Mouse (Mus musculus) kidney, postnatal 14 days (tissue): ENCODE measurements around the gene Xpot.

Source experiments
- DNase-seq: peaks from one replicate; pipeline ENCODE4 v3.0.0; 2022; ENCODE audit warnings: mixed read lengths

Gene Xpot

GRCm38 (mm10) chr10:121615935-121616334, 10.2 kb downstream of the Xpot start:
- no peak for DNase-seq

GRCm38 (mm10) chr10:121615146-121615870, 10.8 kb downstream of the Xpot start:
- DNase-seq = no peak

- DNase-seq = peak; percentile 68
Observed at GRCm38 (mm10) chr10:121613570-121613969, 12.6 kb downstream of the Xpot start.

DNA sequence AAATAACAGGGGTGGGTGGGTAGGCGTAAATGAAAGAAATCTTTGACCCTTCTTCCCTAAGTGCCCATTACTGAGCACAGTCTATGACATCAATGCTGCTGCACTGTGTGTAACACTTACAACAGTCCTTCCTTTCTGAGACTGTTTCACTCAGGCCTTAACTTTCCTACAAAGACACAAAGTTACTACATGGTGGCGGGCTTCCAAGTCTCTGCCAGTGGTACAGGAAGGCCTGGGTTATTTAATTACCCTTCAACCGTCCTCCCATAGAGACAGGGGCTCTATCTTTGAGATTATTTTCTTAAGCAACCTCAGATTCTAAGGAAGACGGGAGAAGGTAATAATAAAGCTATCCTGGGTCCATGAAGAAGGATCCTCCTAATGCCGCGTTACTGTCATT, 13.7 kb downstream of the Xpot start:
- no peak for DNase-seq

- no peak for DNase-seq
Observed at GRCm38 (mm10) chr10:121611587-121611986, 14.5 kb downstream of the Xpot start.

DNA sequence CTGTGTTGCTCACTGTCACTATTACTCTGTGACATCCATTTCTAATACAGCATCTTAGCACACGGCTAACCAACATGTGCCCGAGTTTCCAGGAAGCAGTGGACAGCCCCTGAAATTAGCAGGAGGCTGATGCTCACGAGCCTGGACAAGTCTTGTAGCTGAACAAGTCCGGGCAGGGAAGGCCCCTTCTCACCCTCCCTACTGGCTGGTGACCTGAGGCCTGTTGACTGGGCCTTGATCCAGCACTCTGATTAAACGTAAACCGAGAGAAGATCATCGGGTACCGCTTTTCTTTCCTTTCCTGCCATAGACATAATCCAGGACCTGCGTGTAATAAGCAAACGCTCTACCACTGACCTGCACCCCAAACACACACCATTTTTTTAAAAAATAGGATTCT, 18.0 kb downstream of the Xpot start:
- DNase-seq = no peak

DNA sequence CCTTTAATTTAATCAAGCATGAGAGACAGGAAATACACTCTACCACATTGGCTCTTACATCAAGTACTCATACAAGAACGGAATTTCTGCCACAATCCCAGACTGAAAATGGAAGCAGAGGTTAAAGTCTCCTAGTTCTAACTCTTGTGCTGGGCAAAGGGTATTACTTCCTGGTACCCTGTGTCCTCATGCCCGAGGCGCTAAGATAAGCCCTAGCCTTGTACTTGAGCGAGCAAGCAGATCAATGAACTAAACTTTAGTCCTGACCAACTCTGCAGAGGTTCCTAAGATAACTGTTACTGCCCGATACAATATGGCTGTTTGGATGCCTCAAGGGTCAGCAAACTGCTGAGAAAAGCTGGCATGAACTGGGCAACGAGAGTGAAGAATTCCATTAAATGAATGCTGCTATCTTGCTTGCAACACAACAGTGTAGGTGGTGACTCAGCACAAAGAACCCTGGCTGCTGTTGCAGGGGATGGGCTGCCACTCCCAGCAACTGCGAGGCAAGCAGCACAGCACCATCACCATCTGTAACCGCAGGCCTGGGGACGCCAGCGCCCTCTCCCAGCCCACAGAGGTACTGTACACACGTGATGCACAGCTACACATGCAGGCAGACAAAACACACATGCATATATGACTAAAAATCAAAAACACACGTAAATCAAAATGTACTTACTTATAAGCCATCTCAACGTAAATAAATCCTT, 21.3 kb downstream of the Xpot start:
- DNase-seq = no peak

DNA sequence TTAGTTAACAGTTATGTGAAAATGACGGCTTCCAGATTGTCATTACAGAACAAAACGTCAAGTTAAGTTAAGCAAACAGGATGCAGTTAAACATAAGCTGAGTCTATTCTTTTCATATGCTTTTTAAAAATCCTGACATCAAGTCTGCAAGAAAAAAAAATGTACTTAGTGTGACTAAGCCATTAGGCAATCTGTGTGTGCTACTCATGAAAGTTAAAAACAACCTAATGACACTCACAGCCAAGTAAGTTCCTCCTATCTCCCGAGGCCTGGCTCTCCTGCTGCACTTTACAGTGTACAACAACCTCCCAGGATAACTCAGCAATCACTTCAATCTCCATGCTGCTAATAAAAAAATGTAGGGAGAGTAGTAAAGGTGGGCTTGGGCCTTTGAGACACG, 22.6 kb downstream of the Xpot start:
- no peak for DNase-seq

DNA sequence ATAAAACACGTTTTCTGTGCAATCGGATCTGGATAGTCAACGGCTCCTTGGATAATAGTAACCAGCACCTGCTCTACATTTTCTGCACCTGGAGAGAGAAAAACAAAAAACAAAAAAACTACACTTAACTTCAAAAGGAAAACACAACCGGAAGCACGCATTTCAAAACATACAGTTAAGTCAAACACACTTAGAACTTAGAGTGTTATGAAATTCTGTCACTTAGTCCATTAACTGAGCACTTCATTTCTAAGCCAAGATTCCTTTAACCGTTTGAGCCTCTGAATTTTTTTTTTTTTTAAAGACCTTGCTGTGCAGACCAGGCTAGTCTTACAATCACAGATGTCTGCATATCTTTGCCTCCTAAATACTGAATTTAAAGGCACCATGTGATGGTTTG, 24.9 kb downstream of the Xpot start:
- no peak for DNase-seq

- no peak for DNase-seq
Observed at GRCm38 (mm10) chr10:121596580-121596979, 29.6 kb downstream of the Xpot start.

DNA sequence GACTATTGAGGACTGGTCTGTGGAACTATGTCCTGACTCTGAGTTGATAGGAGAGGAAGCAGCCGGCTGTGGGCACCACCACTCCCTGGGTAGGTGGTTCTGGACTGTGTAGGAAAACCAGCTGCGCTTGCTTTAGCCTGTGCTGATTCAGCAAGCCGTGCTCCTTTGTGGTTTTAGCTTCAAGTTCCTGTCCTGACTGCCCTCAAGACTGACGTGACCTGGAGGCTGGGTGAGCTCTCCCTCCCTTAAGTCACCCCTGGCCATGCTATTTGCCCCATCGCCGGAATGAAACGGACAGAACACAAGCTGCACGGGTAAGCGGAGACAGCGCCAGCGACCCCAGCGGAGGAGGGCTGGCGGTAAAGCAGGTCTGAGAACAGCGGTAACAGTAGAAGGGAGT, 35.0 kb downstream of the Xpot start:
- DNase-seq = peak; percentile 29

- DNase-seq = no peak
Observed at GRCm38 (mm10) chr10:121587371-121587840, 38.7 kb downstream of the Xpot start.

GRCm38 (mm10) chr10:121586675-121587370, 39.3 kb downstream of the Xpot start, which contains the start of gene Tbk1:
Gene Tbk1, minus strand, starts transcription at chr10:121586787.
- peak; percentile 97 for DNase-seq

DNA sequence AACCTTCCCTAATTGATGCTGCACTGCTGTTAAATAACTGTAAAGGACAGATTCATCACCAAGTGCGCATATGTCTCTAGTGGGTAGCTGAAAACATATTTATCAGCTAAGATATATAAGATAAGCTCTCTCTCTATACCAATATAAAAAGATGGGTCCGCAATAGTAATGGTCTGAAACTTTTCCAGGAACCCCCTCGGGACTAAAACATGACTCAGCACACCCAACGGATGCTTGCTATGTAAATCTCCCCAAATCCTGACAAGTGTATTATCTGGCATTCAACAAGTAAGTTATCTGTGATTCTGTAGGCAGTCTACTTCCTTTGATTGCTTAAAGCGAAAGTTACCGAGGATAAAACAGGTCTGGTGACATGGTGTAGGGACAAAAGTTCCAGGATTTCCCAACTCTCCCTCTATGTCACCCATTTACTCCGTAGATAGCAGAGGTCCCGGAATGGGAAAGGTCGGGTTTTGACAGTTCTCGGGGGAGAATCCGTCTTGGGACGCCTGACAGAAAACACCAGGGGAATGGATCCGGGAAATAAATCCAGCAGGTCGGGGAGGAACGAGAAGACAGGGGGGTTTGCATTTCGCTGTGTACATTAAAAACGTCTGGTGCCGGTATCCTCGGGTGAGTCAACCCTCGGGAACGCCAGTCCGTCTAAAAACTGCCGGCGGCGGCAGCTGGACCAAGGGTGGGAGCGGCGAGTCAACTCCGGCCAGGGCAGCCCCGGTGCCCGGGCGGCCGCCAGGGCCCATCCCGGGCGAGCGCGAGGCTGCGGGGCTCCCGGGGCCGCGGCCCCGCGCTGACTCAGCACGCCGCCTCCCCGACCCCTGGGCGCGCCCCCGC, 40.1 kb downstream of the Xpot start:
- no peak for DNase-seq

DNA sequence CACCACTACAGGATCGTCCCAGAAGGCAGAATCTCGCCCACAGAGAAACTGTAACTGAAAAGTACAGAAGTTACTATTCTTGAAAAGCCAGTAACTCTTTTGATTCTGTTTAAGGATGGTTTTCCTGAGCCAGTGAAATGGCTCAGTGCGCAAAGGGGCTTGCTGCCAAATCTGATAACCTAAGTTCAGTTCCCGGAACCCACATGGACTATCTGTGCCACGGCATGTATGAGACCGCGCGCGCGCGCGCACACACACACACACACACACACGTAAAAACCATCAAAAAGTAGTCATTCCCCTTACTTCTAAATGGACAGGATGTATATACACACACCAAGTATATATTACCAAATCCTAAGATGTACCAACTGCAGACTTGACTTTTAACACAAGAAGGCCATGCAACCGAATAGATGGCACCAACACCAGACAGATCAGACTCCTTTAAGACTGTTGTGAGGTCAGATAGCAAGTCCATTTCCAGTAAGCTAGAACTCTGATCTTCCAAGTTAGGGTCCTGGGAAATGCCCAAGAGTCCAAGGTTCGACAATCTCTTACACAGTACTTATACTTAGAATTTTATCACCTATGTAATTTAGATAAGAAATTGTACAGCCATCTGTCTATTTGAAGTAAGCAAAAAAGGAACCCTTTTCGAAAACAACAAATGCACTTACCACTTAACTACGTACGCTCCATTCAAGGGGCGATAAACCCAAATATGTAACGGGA, 40.9 kb downstream of the Xpot start:
- no peak for DNase-seq

DNA sequence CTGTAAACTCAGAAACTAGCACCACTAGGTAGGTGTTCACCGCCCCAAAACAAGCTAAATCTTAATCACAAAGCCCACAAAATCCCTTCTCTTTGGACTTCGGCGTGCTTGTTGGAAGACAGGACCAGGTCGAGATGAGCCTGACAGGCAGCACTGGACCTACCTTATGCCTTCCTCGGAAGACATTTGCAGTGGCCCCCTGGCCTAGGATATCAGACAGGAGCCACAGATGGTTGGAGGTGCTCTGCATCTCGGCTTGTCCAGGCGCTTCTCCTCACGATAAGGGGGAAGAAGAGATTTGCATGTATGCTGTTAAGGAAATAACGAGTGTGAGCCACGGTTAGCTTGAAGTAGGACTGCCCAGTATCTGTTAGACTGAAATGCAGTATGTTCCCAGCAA, 42.1 kb downstream of the Xpot start:
- DNase-seq = no peak

DNA sequence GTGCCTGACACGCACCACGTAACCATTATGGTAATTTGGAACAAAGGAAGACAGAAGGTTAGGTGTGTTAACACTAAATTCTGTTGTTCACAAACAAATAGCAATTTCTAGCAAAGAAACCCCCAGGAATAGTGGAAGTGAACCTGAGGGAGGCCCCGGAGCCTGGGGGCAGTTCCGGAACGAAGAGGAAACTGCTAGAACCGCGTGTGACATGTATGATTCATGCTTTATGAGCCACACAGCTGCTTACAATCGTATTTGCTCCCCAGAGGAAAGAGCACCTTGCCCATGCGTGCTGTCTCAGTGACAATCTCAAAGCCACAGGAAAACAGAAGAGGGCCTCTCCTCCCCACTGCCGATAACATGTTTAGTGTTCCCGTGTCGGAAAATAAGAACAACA, 43.1 kb downstream of the Xpot start:
- no peak for DNase-seq

DNA sequence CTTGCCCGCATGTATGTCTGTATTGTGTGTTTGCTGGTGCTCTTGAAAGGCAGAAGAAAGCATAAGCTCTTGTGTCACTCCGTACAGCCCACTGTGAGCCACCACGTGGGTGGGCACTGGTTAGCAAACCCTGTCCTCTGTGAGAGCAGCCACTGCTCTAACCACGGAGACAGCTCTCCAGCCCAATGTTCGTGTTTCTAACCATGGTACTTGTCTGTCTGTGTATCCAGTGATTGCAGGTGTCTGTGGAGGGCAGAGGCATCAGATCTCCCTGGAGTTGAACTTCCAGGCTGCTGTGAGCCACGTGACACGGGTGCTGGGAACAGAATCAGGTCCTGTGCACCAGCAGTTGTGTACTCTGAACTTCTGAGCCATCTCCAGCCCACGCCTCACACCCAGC, 43.8 kb downstream of the Xpot start:
- DNase-seq = no peak

GRCm38 (mm10) chr10:121581405-121581804, 44.7 kb downstream of the Xpot start:
- DNase-seq = no peak

DNA sequence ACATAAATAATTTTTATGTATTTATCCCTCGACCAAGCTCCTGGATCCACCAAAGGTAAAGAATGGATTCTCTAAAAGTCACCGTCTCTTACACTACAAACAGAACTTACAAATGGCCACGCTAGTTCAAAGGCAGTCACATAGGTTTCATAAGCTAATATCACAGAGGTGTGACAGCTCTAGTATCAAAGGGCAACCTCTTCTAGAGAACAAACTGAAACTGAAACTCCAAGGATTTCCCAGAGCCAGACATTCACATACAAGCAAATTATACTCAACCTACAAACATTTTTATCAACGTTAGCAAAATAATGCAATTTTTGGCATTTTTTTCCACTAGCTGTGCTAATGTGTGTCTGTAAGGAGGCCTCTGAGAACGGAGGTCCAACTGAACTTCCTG, 45.8 kb downstream of the Xpot start:
- DNase-seq = no peak

DNA sequence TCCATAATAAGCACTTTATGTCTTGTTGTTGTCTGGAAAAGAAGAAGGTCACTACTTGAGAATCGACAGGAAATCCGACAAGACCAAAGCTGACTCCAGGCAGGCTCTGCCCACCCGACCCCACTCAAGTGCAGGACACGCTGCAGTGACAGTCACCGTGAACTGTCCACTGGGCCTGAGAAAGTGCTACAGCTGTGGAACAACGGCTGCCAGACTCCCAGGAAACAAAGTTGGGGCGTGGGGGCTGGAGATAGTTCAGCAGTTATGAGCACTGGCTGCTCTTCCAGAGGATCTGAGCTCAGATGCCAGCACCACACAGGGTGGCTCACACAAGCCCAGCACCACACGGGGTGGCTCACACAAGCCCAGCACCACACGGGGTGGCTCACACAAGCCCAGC, 49.8 kb downstream of the Xpot start:
- DNase-seq = no peak

- DNase-seq = no peak
Observed at GRCm38 (mm10) chr10:121571511-121572147, 54.5 kb downstream of the Xpot start.
